Comparison of ENCODE assay signal across 14 mouse cellular contexts in genomic region chr1:190375160-190375880, GRCm38 (mm10).
DNase-seq lines count a peak whose midpoint lies in the region; ATAC-seq and TF ChIP-seq lines count a peak whose summit lies in the region.
"Had no signal": no experiment of that assay in that cellular context is flagged by ENCODE, and none has a peak within 500 bp of the region (broad histone marks: within the 10 kb centered on the region; RNA-seq: fewer than 3 reads in every experiment).

No protein-coding gene starts in this region.

- peak; percentile 48 for DNase-seq in embryo, embryonic 11 days
- DNase-seq in neural tube, embryonic 11.5 days (ENCODE audit: low spot score): peak; percentile 33
- no peak for DNase-seq in heart, adult 9 months (ENCODE audit: low spot score in 2 of 2)
- no peak for DNase-seq in right cerebral cortex, postnatal 14 days
- DNase-seq in gastrocnemius, postnatal 10 days: no peak
- no peak for DNase-seq in lung, postnatal 0 days (ENCODE audit: low spot score)
- DNase-seq: adrenal gland, adult 2 months; gastrocnemius, postnatal 36 days; liver, embryonic 13.5 days; lung, postnatal 4 days; thymus, adult 18-20 months had no signal

- H3K9ac ChIP-seq in forebrain, embryonic 13.5 days: no peak overlapping the region
- no peak overlapping the region for H3K9ac ChIP-seq in hindbrain, embryonic 16.5 days (ENCODE audit: low read depth, low read length)
- H3K9ac ChIP-seq in neural tube, embryonic 11.5 days (ENCODE audit: low read length): no peak overlapping the region
- no peak overlapping the region for H3K9ac ChIP-seq in lung, postnatal 0 days (replicated peaks; ENCODE audit: low read depth)
- H3K9ac ChIP-seq: liver, embryonic 13.5 days had no signal

- TF ChIP-seq CTCF in lung, postnatal 0 days (IDR thresholded peaks at IDR 0.05): no peak

- ATAC-seq in forebrain, embryonic 13.5 days: peak; percentile 10; the same call in 1 of the 2 replicates
- ATAC-seq in hindbrain, embryonic 16.5 days: no peak
- no peak for ATAC-seq in neural tube, embryonic 11.5 days (ENCODE audit: insufficient read depth, low FRiP score, low TSS enrichment)
- ATAC-seq in lung, postnatal 0 days: no peak
- ATAC-seq: Patski had no signal

- peaks cover 18% of the 10 kb centered on the region for H3K27me3 ChIP-seq in forebrain, embryonic 13.5 days
- H3K27me3 ChIP-seq in hindbrain, embryonic 16.5 days (replicated peaks; ENCODE audit: control insufficient read depth, insufficient read depth, low read length): no peaks in the 10 kb centered on the region
- H3K27me3 ChIP-seq in neural tube, embryonic 11.5 days (ENCODE audit: control insufficient read depth, insufficient read depth, low read length): no peaks in the 10 kb centered on the region
- no peaks in the 10 kb centered on the region for H3K27me3 ChIP-seq in lung, postnatal 0 days (replicated peaks; ENCODE audit: insufficient read depth, low read length)
- H3K27me3 ChIP-seq: liver, embryonic 13.5 days had no signal

- peak overlapping the region; percentile 39 for H3K4me2 ChIP-seq in forebrain, embryonic 13.5 days
- peak overlapping the region; percentile 8; the same call in 1 of the 2 replicates for H3K4me2 ChIP-seq in hindbrain, embryonic 16.5 days (ENCODE audit: low read length)
- no peak overlapping the region for H3K4me2 ChIP-seq in neural tube, embryonic 11.5 days (ENCODE audit: low read depth)
- H3K4me2 ChIP-seq in lung, postnatal 0 days (replicated peaks; ENCODE audit: low read depth, low read length): no peak overlapping the region
- H3K4me2 ChIP-seq: liver, embryonic 13.5 days had no signal

- H3K4me3 ChIP-seq in forebrain, embryonic 13.5 days: no peak overlapping the region
- H3K4me3 ChIP-seq in hindbrain, embryonic 16.5 days (ENCODE audit: low read length): no peak overlapping the region
- no peak overlapping the region for H3K4me3 ChIP-seq in neural tube, embryonic 11.5 days (ENCODE audit: low read depth, low read length)
- H3K4me3 ChIP-seq in lung, postnatal 0 days (ENCODE audit: low read depth, low read length): no peak overlapping the region
- H3K4me3 ChIP-seq: liver, embryonic 13.5 days had no signal

- peaks cover 19% of the 10 kb centered on the region for H3K4me1 ChIP-seq in forebrain, embryonic 13.5 days
- no peaks in the 10 kb centered on the region; the same call in none of the 2 replicates for H3K4me1 ChIP-seq in hindbrain, embryonic 16.5 days (ENCODE audit: control insufficient read depth, insufficient read depth, low read depth, low read length)
- no peaks in the 10 kb centered on the region; the same call in 1 of the 2 replicates for H3K4me1 ChIP-seq in neural tube, embryonic 11.5 days (ENCODE audit: control insufficient read depth, insufficient read depth, low read length)
- no peaks in the 10 kb centered on the region for H3K4me1 ChIP-seq in lung, postnatal 0 days (ENCODE audit: insufficient read depth, low read depth, low read length)
- H3K4me1 ChIP-seq: liver, embryonic 13.5 days had no signal

- H3K27ac ChIP-seq in forebrain, embryonic 13.5 days: no peak overlapping the region
- H3K27ac ChIP-seq in hindbrain, embryonic 16.5 days (ENCODE audit: low read depth, low read length): no peak overlapping the region
- H3K27ac ChIP-seq in neural tube, embryonic 11.5 days (ENCODE audit: low read depth, low read length): no peak overlapping the region
- no peak overlapping the region for H3K27ac ChIP-seq in lung, postnatal 0 days (ENCODE audit: low read length)
- H3K27ac ChIP-seq: liver, embryonic 13.5 days had no signal

- 23% methylated on average over 22 of the region's 22 CpGs for WGBS in forebrain, embryonic 13.5 days
- 26% methylated on average over 22 of the region's 22 CpGs for WGBS in hindbrain, embryonic 16.5 days
- 53% methylated on average over 22 of the region's 22 CpGs for WGBS in neural tube, embryonic 11.5 days
- WGBS in lung, postnatal 0 days: 64% methylated on average over 22 of the region's 22 CpGs

- TF ChIP-seq EP300 in lung, postnatal 0 days (IDR thresholded peaks at IDR 0.05): no peak

- no peaks in the 10 kb centered on the region for H3K36me3 ChIP-seq in forebrain, embryonic 13.5 days (ENCODE audit: poor library complexity, severe bottlenecking)
- no peaks in the 10 kb centered on the region for H3K36me3 ChIP-seq in hindbrain, embryonic 16.5 days (ENCODE audit: control insufficient read depth, insufficient read depth, low read length)
- no peaks in the 10 kb centered on the region for H3K36me3 ChIP-seq in neural tube, embryonic 11.5 days (ENCODE audit: control insufficient read depth, insufficient read depth, low read length)
- H3K36me3 ChIP-seq in lung, postnatal 0 days (ENCODE audit: insufficient read depth, low read length): no peaks in the 10 kb centered on the region
- H3K36me3 ChIP-seq: liver, embryonic 13.5 days had no signal

- H3K9me3 ChIP-seq in forebrain, embryonic 13.5 days (replicated peaks): no peaks in the 10 kb centered on the region
- H3K9me3 ChIP-seq in hindbrain, embryonic 16.5 days (ENCODE audit: control insufficient read depth, low read length): no peaks in the 10 kb centered on the region
- H3K9me3 ChIP-seq in neural tube, embryonic 11.5 days (ENCODE audit: control insufficient read depth, low read length): no peaks in the 10 kb centered on the region
- H3K9me3 ChIP-seq in lung, postnatal 0 days (ENCODE audit: low read length): no peaks in the 10 kb centered on the region
- H3K9me3 ChIP-seq: liver, embryonic 13.5 days had no signal

Comparison
In these comparisons a context has a peak if more than half of its experiments do, and no peak if none do; other contexts are left out.
1. DNase-seq: peak in embryo, embryonic 11 days (single experiment) and neural tube, embryonic 11.5 days (single experiment); none in heart, adult 9 months (0 of 2), right cerebral cortex, postnatal 14 days (single experiment), gastrocnemius, postnatal 10 days (single experiment) and lung, postnatal 0 days (single experiment).
2. H3K4me2 ChIP-seq: peak in forebrain, embryonic 13.5 days (single experiment) and hindbrain, embryonic 16.5 days (single experiment); none in neural tube, embryonic 11.5 days (single experiment) and lung, postnatal 0 days (single experiment).